Mouse (Mus musculus) CH12.LX (cell line): ENCODE data around the gene Ski. TPM values are rescaled to one million over a fixed set of nuclear protein-coding genes. Genes with fewer than 3 reads are reported as not detected.

Experiments
- DNase-seq: peaks from one replicate; pipeline ENCODE4 v3.0.0-alpha.2; 2013; ENCODE audit errors: extremely low read depth
- H3K27ac ChIP-seq: 2 replicates; pipeline ENCODE4 v1.5.1; 2012; ENCODE audit warnings: low read depth, mild to moderate bottlenecking, control low read depth, moderate library complexity; ENCODE audit not compliant: insufficient read depth
- H3K27me3 ChIP-seq: replicated peaks from 2 replicates; pipeline ENCODE3; 2012; ENCODE audit warnings: inconsistent platforms
- H3K36me3 ChIP-seq, 2 experiments: replicated peaks in 1 of 2; 2 replicates each; pipeline versions ENCODE3 to v1.6.1; 2012; ENCODE audit warnings: inconsistent platforms in 1 of 2, low read length in 1 of 2, mild to moderate bottlenecking in 1 of 2, mixed read lengths in 1 of 2, moderate library complexity in 1 of 2; ENCODE audit not compliant: control insufficient read depth in 1 of 2, insufficient read depth in 1 of 2
- H3K4me1 ChIP-seq, 2 experiments: 2 replicates each; pipeline ENCODE4 v1.6.1; 2012; ENCODE audit warnings: inconsistent platforms in 1 of 2, moderate library complexity in 1 of 2; ENCODE audit not compliant: insufficient read depth in 2 of 2, control insufficient read depth in 1 of 2
- H3K4me2 ChIP-seq: 2 replicates; pipeline ENCODE4 v1.6.1; 2012; ENCODE audit warnings: low read depth, mild to moderate bottlenecking, control low read depth; ENCODE audit not compliant: poor library complexity, insufficient read depth, severe bottlenecking
- H3K4me3 ChIP-seq, 3 experiments: fragments of 150-350 bp in 1 of 3; sonication (generic) in 1 of 3; replicated peaks in 1 of 3; 2 replicates each; pipeline versions ENCODE3 to v1.5.1; 2011 to 2012; ENCODE audit warnings: low read depth in 2 of 3, low read length in 2 of 3, mild to moderate bottlenecking in 2 of 3, moderate library complexity in 2 of 3, control low read depth in 1 of 3, improper control_type of control experiment in 1 of 3, inconsistent platforms in 1 of 3, mixed read lengths in 1 of 3; ENCODE audit not compliant: poor library complexity in 1 of 3
- H3K79me2 ChIP-seq: replicated peaks from 2 replicates; pipeline ENCODE4 v1.6.1; 2012; ENCODE audit warnings: mild to moderate bottlenecking, moderate library complexity; ENCODE audit not compliant: control insufficient read depth, poor library complexity, insufficient read depth, severe bottlenecking; ENCODE audit errors: extremely low read depth
- H3K9ac ChIP-seq: 2 replicates; pipeline ENCODE4 v1.6.1; 2012; ENCODE audit warnings: low read depth, mild to moderate bottlenecking, control low read depth, moderate library complexity; ENCODE audit not compliant: insufficient read depth
- H3K9me3 ChIP-seq: replicated peaks from 2 replicates; pipeline ENCODE3; 2012; ENCODE audit warnings: low read length, inconsistent platforms, mixed read lengths
- BHLHE40 ChIP-seq: IDR thresholded peaks from 2 replicates; pipeline ENCODE4 v1.6.1; 2011; ENCODE audit warnings: mild to moderate bottlenecking, low read depth, low read length, improper control_type of control experiment
- CHD2 ChIP-seq: IDR thresholded peaks from 2 replicates; pipeline ENCODE4 v1.6.1; 2011; ENCODE audit warnings: low read length, improper control_type of control experiment
- CTCF ChIP-seq, 2 experiments: IDR thresholded peaks in 1 of 2; conservative IDR thresholded peaks in 1 of 2; 2 replicates each; pipeline ENCODE4 v1.5.1; 2011 to 2012; ENCODE audit warnings: low read depth in 2 of 2, low read length in 2 of 2, improper control_type of control experiment in 1 of 2, inconsistent platforms in 1 of 2, mild to moderate bottlenecking in 1 of 2, moderate library complexity in 1 of 2
- EP300 ChIP-seq: IDR thresholded peaks from 2 replicates; pipeline ENCODE4 v1.6.1; 2011; ENCODE audit warnings: low read length, improper control_type of control experiment
- ETS1 ChIP-seq: conservative IDR thresholded peaks from 2 replicates; pipeline ENCODE4 v1.6.1; 2012; ENCODE audit warnings: low read depth, mild to moderate bottlenecking, inconsistent platforms, low read length, improper control_type of control experiment, moderate library complexity
- JUN ChIP-seq: IDR thresholded peaks from 2 replicates; pipeline ENCODE4 v1.6.1; 2011; ENCODE audit warnings: low read depth, mild to moderate bottlenecking, low read length, improper control_type of control experiment, moderate library complexity; ENCODE audit not compliant: insufficient read depth
- JUND ChIP-seq: conservative IDR thresholded peaks from 2 replicates; pipeline ENCODE4 v1.6.1; 2011; ENCODE audit warnings: low read depth, low read length, improper control_type of control experiment
- KAT2A ChIP-seq: IDR thresholded peaks from 2 replicates; pipeline ENCODE4 v1.6.1; 2012; ENCODE audit warnings: low read length, improper control_type of control experiment, inconsistent platforms; ENCODE audit not compliant: insufficient replicate concordance
- MAFK ChIP-seq: IDR thresholded peaks from 2 replicates; pipeline ENCODE4 v1.6.1; 2011; ENCODE audit warnings: low read length, improper control_type of control experiment; ENCODE audit not compliant: insufficient replicate concordance
- MEF2A ChIP-seq: IDR thresholded peaks from 2 replicates; pipeline ENCODE4 v1.6.1; 2014; ENCODE audit warnings: low read depth, mild to moderate bottlenecking, inconsistent platforms, low read length, improper control_type of control experiment, borderline replicate concordance
- MXI1 ChIP-seq: IDR thresholded peaks from 2 replicates; pipeline ENCODE4 v1.6.1; 2011; ENCODE audit warnings: mild to moderate bottlenecking, low read depth, low read length, improper control_type of control experiment
- MYC ChIP-seq: IDR thresholded peaks from 2 replicates; pipeline ENCODE4 v1.6.1; 2011; ENCODE audit warnings: low read depth, mild to moderate bottlenecking, improper control_type of control experiment, low read length
- NELFE ChIP-seq: IDR thresholded peaks from 2 replicates; pipeline ENCODE4 v1.6.1; 2011; ENCODE audit warnings: low read depth, low read length, improper control_type of control experiment
- PAX5 ChIP-seq: IDR thresholded peaks from 2 replicates; pipeline ENCODE4 v1.6.1; 2012; ENCODE audit warnings: low read length, inconsistent platforms, mixed read lengths
- POLR2AphosphoS2 ChIP-seq: IDR thresholded peaks from 2 replicates; pipeline ENCODE4 v1.6.1; 2011; ENCODE audit warnings: low read depth, low read length, improper control_type of control experiment
- RAD21 ChIP-seq: IDR thresholded peaks from 2 replicates; pipeline ENCODE4 v1.6.1; 2011; ENCODE audit warnings: low read depth, mild to moderate bottlenecking, low read length, improper control_type of control experiment, moderate library complexity
- RCOR1 ChIP-seq: conservative IDR thresholded peaks from 2 replicates; pipeline ENCODE4 v1.6.1; 2012; ENCODE audit warnings: low read depth, mild to moderate bottlenecking, inconsistent platforms, low read length, improper control_type of control experiment
- TBP ChIP-seq: conservative IDR thresholded peaks from 2 replicates; pipeline ENCODE4 v1.6.1; 2011; ENCODE audit warnings: low read depth, low read length, improper control_type of control experiment
- USF2 ChIP-seq: conservative IDR thresholded peaks from 2 replicates; pipeline ENCODE4 v1.6.1; 2011; ENCODE audit warnings: low read depth, low read length, improper control_type of control experiment
- ZKSCAN1 ChIP-seq: IDR thresholded peaks from 2 replicates; pipeline ENCODE4 v1.6.1; 2012; ENCODE audit warnings: low read depth, inconsistent platforms, low read length, improper control_type of control experiment, borderline replicate concordance
- ZMIZ1 ChIP-seq: IDR thresholded peaks from 2 replicates; pipeline ENCODE4 v1.6.1; 2012; ENCODE audit warnings: low read depth, mild to moderate bottlenecking, inconsistent platforms, low read length, improper control_type of control experiment
- dilution Hi-C: fragments of 300-500 bp; cut with MboI; formaldehyde crosslinking; loops from 2 replicates; pipeline ENCODE4 v1.14.3; 2020; ENCODE audit warnings: low sequenced_read_pairs; ENCODE audit not compliant: extremely low pct_unique_long_range_greater_than_20kb, extremely low pct_ligation_motif_present
- in situ Hi-C: fragments of 300-500 bp; cut with MboI; formaldehyde crosslinking; loops from 3 replicates; pipeline ENCODE4 v1.14.3; 2019; ENCODE audit warnings: low sequenced_read_pairs, low pct_ligation_motif_present, low pct_unique_long_range_greater_than_20kb, mixed read lengths
- polyA plus RNA-seq: library from polyadenylated mRNA; unstranded; fragments of >175 nt; gene quantifications from 2 replicates; pipeline ENCODE4 v1.2.1, GENCODE M21; 2012; ENCODE audit warnings: low read depth; ENCODE audit not compliant: insufficient read length
- total RNA-seq, 2 experiments: library from RNA; depleted of rRNA; stranded (reverse); fragments of 300-350 nt in 1 of 2; fragments of >200 nt in 1 of 2; gene quantifications; 2 replicates each; pipeline ENCODE4 v1.2.3; 2012 to 2014

Ski gene
- total and polyA plus RNA-seq, 3 experiments, result 4.1 to 17.9 (median 10.1) TPM

DNA sequence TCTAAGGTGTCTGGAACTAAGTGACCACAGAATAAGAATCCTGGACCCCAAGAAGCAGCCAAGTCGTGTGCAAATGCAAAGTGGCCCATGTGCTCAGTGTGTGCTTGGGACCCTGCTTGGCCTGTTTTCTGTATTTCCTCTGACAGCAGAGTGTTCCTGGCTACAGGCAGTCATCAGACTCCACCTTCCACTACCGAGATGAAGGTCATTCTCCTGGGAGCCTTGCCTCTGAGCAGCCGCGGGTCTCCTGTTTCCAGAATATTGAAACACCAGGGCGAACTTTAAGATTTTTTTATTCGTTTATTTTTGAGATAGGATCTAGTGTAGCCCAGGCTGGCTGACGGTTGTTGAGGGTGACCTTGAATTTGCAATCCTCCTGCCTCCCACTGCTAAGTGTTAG is 91.8 kb downstream of the Ski start:
- in situ Hi-C loops, result no loop called here
- TF ChIP-seq MXI1 (no peak), MYC (no peak), TBP (no peak), JUND (no peak), CHD2 (no peak), POLR2AphosphoS2 (no peak), CTCF (conservative IDR thresholded peaks at IDR 0.05 in 1 of 2, IDR thresholded peaks at IDR 0.05 in 1 of 2; ENCODE audit: low read depth in 2 of 2, low read length in 2 of 2) (no peak), EP300 (no peak), JUN (no peak), NELFE (no peak), PAX5 (no peak), MEF2A (no peak), USF2 (no peak), RAD21 (no peak), ETS1 (no peak), KAT2A (no peak), ZKSCAN1 (no peak), BHLHE40 (no peak), RCOR1 (no peak), MAFK (no peak)
- dilution Hi-C loops, result no loop called here

DNA sequence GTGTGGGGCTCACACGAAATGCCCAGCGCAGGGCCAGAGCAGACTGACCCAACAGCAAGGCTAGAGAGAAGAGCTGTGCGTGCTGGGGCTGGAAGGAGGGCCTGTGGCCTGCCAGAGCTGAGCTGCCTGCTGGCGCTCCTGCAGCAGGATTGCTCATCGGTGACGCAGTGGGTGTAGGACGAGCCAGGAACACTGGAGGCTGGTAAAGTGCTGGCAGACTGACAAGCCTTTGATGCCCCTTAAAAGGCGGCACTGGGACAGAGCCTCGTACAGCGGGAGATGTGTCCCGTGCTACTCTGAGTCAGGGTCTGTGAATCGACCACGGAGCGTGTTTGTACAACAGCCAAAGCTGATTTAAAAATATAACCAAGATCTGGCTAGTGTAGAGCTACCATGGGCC is 92.4 kb downstream of the Ski start:
- TF ChIP-seq POLR2AphosphoS2 (no peak), ZMIZ1 (no peak), EP300 (no peak), NELFE (no peak)
- dilution Hi-C loops (no loop called here), in situ Hi-C loops (no loop called here)
- H3K79me2 ChIP-seq, result no peaks in the 10 kb centered on the region
- H3K27me3 ChIP-seq, result no peaks in the 10 kb centered on the region
- no peak for DNase-seq
- no peak overlapping the region for H3K4me2 ChIP-seq
- no peaks in the 10 kb centered on the region for H3K9me3 ChIP-seq
- H3K4me3 ChIP-seq, result no peak overlapping the region
- H3K9ac ChIP-seq, result no peak overlapping the region
- peaks cover 0 to 63% of the 10 kb centered on the region in 2 experiments for H3K36me3 ChIP-seq
- peaks cover 19 to 22% of the 10 kb centered on the region in 2 experiments for H3K4me1 ChIP-seq
- no peak overlapping the region for H3K27ac ChIP-seq

More for the DNA sequence above, 91.8 kb downstream of the Ski start:
- Histone ChIP-seq H3K4me1 (peaks cover 17 to 19% of the 10 kb centered on the region in 2 experiments), H3K36me3 (peaks cover 0 to 66% of the 10 kb centered on the region in 2 experiments), H3K4me3 (no peak overlapping the region), H3K4me2 (no peak overlapping the region), H3K9me3 (no peaks in the 10 kb centered on the region), H3K27ac (no peak overlapping the region), H3K9ac (no peak overlapping the region), H3K27me3 (no peaks in the 10 kb centered on the region), H3K79me2 (no peaks in the 10 kb centered on the region)
- DNase-seq, result no peak
